Mouse (Mus musculus) CD4-positive, CD25-positive, alpha-beta regulatory T cell, adult 2 months (primary cell): Measurements from ENCODE around the gene Cyb5r2.

Source experiments
- DNase-seq: peaks from one replicate; pipeline ENCODE4 v3.0.0-alpha.2; 2012; ENCODE audit warnings: low read depth, low spot score

Cyb5r2 gene

DNA sequence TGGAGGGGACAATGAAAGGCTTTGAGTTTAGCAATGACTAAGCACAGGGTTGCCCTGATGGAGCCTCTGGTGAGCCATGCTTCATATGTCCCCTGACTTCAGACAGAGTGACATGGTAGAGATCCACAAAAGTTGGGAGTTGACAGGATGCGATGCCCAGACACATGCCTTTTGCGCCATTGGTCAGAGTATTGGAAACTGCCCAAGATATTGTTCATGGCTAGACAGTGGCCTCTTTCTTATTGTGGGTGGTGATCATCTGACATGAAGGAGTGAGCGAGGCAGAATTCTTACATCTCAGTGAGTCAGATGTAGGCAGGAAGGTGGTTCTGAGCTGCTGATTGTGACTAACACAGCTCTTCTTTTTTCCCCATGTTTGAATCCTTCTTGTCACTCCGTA lies 35.3 kb downstream of the Cyb5r2 start:
- DNase-seq = no peak

DNA sequence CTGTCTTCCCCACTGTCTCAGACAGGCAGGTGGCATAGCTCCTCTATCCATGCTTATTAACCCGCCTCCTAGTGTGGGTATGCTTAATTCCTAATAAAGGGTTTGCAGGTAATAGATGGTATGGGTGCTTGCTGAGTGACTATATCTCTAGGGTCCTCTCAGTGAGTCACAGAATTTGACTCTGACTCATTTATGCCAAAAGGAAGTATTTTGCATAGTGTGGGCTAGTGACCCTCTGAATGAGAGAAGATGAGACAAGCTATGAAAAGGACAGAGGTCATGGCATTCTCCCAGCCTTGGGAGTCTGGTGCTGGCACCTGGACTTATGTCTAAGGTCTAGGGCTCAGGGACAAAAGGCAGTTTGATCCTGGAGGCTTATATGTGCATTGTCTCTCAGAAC lies 37.1 kb downstream of the Cyb5r2 start:
- no peak for DNase-seq

DNA sequence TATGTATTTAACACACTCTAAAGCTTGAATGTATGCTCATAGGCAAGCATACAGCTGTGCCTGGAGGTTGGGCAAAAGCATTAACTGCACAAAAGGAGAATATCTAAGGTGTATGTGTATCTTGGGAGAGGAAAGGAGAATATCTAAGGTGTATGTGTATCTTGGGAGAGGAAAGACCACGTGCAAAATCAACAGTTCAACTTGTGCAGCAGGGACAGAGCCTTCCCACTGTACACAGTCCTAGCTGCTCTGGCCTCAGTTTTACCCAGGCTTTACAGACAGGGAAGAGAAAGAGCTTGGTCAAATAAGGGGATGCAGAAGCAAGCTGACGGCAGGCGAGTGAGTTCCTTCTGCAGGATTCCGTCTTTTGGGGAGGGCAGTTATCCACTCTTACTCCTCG lies 43.8 kb downstream of the Cyb5r2 start:
- DNase-seq = no peak

DNA sequence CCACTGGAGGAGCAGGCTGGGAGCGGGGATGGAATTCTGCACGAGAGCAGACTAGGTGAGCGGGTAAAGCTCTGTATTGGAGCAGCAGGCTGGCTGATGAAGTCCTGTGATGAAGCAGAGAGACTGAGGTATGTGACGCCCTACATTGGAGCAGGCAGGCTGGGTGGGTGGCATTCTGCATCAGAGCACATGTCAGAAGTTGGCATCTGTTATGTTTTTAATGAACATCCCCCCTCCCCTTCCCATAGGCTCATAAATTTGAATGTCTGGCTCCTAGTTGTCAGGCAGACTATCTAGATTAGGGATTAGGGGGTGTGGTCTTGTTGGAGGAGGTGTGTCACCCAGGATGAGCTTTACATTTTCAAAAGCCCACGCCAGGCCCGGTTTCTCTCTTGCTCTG lies 45.1 kb downstream of the Cyb5r2 start:
- DNase-seq = no peak

DNA sequence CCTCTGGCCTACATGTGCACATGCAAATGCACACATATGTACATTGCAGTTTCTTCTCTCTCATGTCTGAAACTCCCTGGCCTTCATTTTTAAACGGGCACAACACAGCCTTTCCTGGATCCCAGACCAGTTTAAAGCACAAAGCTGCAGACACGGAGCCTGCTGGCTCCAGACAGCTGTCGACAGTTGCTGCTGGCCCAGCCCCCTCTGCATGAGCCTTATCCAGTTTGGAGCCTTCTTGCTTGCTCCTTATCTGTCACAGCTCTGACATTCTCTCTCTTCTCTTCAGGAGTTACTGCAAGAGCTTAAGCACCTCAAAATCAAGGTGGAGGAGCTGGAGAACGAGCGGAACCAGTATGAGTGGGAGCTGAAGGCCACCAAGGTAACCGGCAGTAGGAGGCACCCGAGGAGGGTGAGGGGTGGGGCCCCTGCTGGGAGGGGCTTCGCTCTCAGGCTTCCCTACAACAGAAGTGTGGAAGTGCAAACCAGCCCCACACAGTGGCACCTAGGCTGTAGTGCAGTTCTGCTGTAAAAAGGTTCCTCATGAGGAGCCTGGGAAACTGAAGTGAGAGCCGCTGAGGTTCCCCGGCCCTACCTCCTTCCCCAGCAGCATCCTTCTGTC lies 49.2 kb downstream of the Cyb5r2 start:
- DNase-seq = peak; percentile 93

DNA sequence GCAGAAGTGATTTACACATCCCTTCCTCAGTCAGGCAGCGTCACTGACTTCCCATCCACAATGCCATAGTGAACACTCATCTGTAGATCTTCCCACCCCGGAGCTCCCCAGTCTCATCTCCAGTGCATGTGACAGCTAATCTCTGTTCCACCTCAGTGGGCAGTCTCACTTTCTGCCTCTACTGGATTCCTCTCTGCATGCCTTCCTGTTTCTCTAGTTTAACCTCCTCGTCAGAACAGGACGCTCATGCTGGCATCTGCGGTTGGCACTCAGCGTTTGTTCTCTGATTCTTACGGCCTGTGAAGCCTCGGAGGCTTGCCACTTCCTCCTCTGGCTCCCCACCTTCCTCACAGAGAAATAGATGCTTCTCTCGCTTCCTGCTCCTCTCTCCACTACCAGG lies 50.2 kb downstream of the Cyb5r2 start:
- peak; percentile 88 for DNase-seq

DNA sequence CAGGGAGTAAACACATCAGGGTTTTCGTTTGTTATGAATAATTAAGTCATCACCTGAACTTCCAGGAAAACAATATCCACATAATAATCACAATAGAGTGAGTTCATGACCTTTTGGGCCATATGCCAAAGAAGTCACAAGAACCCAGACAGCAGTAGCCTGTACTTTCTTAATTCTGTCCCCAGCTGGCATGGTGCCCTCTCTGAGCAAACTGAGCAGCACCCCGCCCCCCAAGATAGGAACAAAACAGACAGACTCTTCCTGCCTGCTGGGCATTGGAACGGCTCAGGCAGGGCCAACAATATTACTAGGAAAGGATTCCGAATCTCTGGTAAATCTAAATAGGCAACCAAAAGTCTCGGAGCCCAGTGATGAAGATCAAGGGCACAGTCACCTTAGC lies 51.9 kb downstream of the Cyb5r2 start:
- DNase-seq = no peak

DNA sequence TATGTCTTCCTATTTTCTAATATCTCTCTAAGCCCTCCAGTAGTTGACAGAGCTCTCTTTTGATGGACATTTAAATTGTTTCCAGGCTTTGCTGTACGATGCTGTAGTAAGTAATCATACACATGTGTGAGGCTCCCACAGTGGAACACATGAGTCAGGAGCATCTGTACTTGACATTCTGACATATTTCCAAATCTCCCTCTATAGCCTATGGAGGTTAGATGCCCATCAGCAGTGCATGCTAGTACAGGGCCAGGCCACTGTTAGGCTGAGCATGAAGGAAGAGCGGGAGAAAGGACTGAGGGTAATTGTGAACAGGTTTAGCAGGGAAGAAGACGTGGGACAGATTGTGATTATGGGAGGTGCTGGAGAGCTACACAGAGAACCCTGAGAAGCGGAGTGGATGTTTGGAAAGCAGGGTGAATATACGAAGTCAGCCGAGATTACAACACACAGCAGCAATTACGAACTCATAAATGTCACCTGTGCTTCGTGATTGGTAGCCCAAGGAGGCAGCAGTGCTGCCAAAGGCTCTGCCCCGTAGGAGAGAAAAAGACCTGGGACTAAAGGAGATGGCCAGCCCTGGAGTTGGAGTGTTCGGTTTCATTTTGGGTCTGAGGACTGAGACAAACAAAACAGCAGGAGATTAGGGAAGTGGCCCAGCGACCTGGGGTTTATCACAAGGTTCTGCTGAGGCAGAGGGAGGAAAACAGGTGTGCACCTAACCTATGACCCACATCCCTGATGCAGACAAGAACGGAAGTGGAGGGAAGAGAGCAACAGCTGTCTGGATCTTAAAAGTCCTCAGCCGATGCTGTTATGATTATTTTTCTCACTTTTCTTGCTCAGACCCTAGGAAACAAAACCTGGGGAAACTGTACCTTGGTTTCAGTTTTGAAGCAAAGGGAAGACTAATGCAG lies 55.1 kb downstream of the Cyb5r2 start:
- DNase-seq = peak; percentile 17

DNA sequence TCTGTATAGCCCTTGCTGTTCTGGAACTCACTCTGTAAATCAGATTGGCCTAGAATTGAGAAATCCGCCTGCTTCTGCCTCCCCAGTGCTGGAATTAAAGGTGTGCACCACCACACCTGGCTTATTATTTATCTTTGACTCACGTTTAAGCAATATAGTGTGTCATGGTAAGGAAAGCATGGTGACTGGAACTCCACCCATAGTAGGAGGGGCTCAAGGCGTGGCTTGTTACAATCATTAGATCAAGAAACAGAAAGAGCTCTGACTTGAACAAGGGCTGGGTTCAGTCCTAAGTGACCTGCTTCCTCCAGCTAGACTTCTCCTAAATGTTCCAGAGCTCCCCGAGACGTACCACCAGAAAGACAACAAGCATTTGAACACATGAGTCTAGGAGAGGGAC lies 57.2 kb downstream of the Cyb5r2 start:
- no peak for DNase-seq

DNA sequence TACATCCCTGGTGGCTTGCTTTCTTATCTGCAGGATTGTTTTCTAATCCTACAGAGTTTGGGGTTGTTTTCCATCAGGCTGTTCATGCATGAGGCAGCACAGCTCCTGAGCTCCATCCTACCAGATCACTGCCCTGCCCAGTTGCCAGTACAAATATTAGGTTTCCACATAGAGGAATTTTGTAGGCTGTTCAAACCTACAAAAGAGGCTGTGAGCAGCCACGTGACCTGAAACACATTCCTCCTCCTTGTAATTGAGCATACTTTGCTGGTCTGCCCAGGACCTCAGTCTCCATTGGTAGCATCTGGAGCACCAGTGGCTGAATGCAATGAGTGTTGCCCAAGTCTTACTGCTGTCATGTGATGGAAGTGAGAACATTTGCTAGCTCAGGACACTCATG lies 57.9 kb downstream of the Cyb5r2 start:
- no peak for DNase-seq
